Mouse (Mus musculus): Measurements from ENCODE around the gene Hmgb2. TPM values are rescaled to one million over a fixed set of nuclear protein-coding genes. Genes with fewer than 3 reads are reported as not detected.
"Not testable (repeated sequence)": the region's sequence is repeated elsewhere in the genome, so short reads cannot be mapped to it uniquely, and the experiment has no call there.

Hmgb2 gene
- total RNA-seq, 2 experiments from 2014 or later: 675 to 757 TPM

DNA sequence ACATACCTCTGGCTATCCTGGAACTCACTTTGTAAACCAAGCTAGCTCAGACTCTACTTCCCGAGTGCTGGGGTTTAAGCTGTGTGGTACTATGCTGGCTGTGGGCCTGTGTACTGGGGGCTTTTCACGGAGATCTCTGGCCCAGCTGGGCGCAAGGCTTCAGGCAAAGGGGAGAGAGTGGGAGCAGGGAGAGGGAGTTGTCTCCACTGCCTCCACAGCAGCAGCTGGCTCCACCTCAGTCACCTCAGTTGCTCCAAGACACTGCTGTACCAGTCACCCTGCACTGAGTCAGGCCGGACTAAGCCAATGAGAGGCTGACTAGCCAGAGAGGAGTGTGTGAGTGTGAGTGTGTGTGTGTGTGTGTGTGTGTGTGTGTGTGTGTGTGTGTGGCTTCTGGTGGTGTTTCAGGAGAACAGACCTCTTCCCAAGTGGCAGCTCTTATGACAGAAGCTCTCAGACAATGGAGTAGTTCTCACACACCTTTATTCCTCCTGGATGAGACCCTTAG is 4.1 kb upstream of the Hmgb2 start:
- no peak for ATAC-seq (replicated peaks; ENCODE audit: low FRiP score, poor library complexity, severe bottlenecking)

DNA sequence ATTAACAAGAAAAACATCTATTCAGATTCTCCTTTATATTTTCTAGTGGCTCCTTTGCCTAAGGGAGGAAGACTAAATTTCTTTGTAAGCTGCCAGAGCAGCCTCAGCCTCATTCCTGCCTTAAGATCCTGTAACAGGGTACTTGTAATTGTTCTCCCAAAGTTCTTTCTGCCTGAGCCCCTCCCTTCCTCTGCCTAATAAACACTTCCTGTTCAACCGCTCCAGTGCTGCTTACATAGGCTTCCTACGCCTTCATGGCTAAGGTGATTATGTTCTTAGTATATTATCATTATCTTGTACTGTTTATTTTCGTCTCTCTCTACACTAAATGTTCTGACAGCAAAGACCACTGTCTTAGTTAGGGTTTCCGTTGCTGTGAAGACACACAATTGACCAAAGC is 3.0 kb upstream of the Hmgb2 start:
- no peak for ATAC-seq (replicated peaks; ENCODE audit: low FRiP score, poor library complexity, severe bottlenecking)

DNA sequence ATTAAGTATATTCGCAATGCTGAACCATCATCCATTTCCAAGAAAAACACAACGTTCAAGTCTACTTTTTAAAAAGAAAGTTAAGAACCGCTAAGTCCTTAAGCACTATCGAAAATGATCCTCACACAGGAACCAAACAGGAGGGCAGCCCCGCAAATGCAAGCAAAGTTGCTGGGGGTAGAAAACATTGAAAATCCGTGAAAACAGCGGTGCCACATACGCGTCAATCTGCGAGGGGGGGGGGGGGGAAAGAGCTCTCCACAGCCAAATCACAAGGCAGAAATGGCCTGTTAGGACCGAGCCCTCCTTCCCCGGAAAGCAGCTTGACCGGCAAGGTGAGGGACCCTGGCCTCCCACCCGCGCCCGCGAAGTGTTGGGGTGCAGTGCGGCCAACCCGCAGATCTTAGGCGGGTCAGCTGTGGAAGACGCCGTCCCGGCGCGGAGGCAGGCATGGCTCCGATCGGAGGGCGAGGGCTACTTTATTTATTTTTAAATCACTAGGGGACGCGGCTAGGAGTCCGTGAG is 854 bp upstream of the Hmgb2 start:
- ATAC-seq (replicated peaks; ENCODE audit: low FRiP score, poor library complexity, severe bottlenecking): peak; percentile 44

DNA sequence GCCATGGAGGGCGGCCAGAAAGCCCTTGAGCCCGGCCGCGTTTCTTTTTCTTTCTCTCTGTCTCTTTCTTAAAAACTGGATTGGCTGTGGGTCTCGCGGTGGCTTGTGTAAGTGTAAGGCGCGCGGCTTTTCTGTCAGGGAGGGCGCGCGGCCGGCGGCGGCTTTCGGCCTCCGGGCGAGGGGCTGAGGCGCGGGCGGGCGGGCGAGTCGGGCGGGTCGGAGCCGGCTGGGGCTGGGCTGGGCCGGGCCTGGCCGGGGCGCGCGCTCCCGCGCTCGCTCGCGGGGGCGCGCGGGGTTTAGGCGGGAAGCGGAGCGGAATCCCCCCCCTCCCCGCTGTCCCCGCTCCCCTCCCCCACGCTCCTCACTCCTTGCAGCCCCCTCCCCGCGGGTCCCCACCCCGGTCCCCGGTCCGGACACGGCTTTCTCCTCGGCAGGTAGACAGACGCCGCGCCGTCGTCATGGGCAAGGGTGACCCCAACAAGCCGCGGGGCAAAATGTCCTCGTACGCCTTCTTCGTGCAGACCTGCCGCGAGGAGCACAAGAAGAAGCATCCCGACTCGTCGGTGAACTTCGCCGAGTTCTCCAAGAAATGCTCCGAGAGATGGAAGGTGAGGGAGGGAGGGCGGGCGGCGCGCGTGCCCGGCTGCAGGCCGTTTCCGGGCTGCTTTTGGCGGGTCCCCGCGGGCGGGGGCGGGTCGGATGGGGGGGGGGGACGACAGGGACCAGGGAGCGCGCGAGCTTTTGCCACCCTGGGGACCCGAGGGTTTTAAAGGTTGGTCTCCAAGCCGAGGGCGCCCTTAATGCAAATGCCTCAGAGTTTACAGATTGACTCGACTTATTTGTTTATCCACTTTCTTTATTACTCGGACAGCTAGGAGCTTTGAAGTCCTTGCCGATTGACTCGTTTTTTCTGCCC is 692 bp downstream of the Hmgb2 start:
- ATAC-seq (replicated peaks; ENCODE audit: low FRiP score, poor library complexity, severe bottlenecking): no peak

DNA sequence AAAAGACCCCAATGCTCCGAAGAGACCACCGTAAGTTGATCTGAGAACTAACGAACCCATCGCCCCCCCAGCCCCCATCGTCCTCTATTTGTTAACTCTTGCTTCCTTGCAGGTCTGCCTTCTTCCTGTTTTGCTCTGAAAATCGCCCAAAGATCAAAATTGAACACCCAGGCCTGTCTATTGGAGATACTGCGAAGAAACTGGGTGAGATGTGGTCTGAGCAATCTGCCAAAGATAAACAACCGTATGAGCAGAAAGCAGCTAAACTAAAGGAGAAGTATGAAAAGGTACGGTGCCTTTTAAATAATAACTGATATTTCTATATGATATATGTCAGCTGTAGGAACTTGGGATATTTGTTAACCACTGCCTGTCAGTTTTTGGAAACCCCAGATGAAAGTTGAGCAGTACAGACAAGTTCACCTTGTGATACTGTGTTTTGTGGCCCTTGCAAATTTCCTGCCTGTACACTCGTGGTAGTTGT is 1.5 kb downstream of the Hmgb2 start:
- ATAC-seq (replicated peaks; ENCODE audit: low FRiP score, poor library complexity, severe bottlenecking): not testable (repeated sequence)

DNA sequence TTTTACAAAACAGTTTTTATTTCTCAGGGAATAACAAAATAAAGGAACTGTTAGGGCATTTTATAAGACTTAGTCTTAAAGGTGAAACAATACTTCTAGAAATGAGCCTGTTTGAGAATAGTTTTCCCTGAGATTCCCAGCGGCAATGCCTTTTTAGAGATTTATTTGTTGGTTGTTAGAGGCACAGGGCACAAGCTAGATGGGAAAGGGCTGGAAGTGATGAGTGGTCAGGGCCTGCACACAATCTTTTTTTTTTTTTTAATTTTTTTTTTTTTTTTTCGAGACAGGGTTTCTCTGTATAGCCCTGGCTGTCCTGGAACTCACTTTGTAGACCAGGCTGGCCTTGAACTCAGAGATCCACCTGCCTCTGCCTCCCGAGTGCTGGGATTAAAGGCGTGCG is 5.0 kb downstream of the Hmgb2 start:
- not testable (repeated sequence) for ATAC-seq (replicated peaks; ENCODE audit: low FRiP score, poor library complexity, severe bottlenecking)

DNA sequence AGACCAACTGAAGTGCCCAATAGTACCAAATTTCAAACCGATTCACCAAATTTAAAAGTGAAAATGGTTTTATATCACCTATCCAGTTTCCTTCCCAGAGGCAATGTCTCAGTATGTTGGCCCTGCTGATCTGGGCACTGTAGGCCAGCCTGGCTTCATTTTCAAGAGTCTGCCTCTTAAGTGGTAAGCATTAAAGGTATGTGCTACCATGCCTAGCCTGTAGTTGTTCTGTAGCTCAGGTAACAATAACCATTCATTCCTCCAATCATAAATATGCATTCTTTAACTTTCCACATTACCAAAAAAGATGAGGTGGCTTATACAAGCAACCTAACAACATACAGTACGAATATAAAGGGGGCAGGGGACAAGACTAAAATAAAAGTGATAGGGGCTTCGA is 6.0 kb downstream of the Hmgb2 start:
- 0 out of 2 replicates have a peak, but pooled peaks have one; percentile 47 for ATAC-seq (replicated peaks; ENCODE audit: low FRiP score, poor library complexity, severe bottlenecking)

DNA sequence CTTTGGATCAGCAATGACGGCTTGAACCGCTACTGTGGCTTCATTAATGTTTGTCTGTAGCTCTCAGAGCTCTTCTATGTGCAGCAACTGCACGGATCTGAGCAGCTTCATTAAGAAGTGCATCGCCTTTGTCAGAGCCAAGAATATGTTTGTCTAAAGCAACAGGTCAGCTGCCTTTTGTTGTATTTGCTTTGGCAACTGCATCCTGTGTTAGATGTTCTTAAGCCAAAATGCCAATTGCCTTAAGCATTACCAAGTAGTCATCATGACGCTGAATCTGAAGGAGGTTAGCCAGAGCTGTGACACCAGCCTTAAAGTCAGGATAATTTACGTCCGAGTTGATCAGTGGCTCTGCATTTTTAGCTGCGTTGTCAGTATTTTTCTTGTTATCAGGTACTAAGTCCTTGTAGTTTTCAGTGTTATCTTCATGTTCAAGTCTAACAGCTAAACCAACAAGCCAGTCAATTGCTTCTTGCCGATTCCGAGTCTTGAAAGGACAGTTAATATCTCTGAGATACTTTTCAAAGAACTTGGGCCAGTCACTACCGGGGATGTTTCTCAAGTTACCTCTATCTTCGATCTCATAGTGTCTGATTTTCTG is 8.6 kb downstream of the Hmgb2 start:
- ATAC-seq (replicated peaks; ENCODE audit: low FRiP score, poor library complexity, severe bottlenecking): peak; percentile 36; the same call in 1 of the 2 replicates

DNA sequence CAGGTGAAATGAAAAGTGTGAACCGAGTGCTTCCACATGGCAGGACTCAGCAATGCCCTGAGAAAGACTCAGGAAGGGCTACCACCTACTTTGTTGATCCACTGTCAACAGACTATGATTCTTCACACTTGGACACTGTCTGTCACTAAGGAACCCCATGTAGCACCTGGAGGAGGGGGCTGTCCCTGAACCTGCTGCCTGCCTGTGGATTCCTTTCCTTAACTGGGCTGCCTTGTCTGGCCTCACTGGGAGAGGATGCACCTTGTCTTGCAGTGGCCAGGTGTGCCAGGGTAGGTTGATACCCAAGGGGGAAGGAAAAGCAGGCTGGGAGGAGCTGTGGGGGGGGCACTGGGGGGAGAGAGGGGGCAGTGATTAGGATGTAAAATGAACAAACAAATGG is 16.3 kb downstream of the Hmgb2 start:
- no peak for ATAC-seq (replicated peaks; ENCODE audit: low FRiP score, poor library complexity, severe bottlenecking)

DNA sequence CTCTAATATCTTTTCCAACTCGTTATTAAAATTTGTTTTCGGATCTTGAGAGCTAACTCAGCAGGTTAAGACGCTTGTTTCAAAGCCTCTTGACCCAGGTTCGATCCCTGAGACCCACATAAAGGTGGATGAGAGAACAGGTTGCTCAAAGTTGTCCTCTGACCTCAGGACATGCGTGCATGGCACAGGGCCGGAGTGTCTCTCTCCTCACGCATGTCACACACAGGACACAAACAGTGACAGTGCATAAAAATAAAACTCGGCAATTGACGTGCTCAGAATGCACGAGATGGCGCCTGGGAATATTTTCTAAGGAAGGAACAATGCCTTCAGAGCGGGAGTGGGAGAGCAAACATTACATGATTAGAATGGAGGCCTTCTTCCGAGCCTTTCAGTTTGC is 18.5 kb downstream of the Hmgb2 start:
- no peak for ATAC-seq (replicated peaks; ENCODE audit: low FRiP score, poor library complexity, severe bottlenecking)

DNA sequence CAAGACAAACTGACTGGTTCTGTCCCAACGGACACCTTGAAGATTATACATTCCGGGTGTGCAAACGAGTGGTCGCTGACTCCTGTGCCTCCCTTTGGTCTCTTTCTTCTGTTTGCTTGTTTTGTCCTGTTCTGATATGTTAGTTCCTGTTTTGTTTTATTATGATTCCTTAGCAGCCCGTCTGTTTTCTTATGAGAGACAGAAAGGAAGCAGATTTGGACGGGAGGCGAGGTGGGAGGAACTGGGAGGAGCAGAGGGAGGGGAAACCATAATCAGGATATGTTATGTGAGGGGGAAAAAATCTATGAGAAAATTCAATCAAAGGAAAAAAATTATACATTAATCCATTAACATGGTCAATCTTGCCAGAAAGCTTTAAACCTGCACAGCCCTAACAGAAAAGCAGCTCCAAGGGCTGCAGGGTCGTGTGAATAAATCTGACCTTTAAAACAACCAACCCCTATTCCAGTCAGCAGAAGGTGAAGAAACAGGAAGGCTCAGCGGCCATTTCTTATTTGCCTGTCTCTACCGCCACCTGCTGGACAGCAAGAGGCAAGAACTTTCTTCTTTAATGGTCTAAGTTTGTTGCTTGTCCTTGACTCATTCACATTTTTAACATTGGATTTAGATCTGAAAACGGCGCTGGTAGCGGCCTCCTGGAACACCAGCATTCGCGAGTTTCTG is 19.1 kb downstream of the Hmgb2 start:
- ATAC-seq (replicated peaks; ENCODE audit: low FRiP score, poor library complexity, severe bottlenecking): peak; percentile 79

DNA sequence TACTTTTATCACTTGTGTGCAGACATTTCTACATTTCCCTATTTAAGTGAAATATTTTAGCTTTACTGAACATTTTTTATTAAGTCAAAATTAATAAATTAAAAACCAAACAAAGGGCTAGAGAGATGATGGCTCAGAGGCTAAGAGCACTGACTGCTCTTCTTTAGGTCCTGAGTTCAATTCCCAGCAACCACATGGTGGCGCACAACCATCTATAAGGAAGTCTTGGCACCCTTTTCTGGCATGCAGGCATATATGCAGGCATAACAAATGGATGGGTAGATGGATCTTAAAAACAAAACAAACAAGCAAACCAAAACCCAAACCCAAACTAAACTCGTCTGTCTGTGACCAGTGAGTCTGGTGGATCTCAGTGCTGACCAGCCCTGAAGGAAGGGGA is 20.5 kb downstream of the Hmgb2 start:
- no peak for ATAC-seq (replicated peaks; ENCODE audit: low FRiP score, poor library complexity, severe bottlenecking)

DNA sequence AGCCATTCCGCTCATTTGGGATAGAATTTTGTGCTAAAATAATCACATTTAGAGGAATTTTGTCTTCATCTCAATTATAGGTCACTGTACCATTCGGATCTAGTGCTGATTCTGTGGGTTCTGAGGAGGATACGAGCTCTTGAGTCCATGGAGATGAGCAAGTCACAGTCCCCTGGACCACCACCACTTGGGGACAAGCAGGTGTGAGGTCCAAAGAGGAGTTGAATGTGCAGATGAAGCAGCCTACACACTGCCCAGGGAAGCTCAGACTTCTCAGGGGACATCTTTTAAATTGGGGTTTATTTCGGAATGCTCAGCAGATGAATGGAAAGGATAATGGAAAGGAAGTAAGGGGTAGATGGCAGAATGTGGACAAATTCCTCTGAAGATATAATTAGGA is 21.4 kb downstream of the Hmgb2 start:
- no peak for ATAC-seq (replicated peaks; ENCODE audit: low FRiP score, poor library complexity, severe bottlenecking)

DNA sequence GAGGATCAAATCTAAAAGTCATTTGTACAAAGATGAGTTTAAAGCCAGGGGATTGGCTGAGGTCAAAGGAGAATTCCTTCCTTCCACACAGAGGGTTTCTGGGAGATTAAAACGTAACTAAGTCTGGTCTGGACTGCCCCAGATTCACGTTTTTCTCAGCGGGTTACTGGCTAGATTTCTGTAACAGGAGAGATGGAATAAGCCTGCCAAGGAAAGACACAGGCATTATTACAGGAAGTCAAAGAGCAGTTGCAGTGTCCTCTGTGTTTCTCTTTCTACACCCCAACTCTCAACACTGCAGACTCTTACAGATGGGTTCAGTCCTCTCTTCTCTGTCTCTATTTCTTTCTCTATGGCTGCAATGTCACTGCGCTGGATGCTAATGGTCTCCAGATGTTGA is 22.8 kb downstream of the Hmgb2 start:
- ATAC-seq (replicated peaks; ENCODE audit: low FRiP score, poor library complexity, severe bottlenecking): no peak

DNA sequence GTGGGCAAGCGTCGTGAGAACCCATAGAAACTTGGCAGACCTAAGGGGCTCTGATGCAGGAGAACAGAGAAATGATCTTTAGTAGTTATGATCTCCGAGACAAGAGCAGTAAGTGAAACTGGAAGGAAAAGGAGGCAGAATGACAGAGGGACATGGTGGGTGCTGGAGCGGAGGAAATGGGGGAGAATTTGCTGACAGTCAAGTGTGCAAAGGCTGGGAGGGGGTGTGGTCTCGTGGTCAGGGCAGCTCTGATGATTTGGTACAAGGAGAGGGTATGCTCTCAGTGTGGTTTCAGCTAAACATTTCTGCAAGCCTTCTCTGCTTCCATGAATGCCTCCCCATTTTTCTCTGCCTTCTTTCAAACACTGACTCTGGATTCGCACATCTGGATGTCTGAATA is 24.5 kb downstream of the Hmgb2 start:
- no peak for ATAC-seq (replicated peaks; ENCODE audit: low FRiP score, poor library complexity, severe bottlenecking)

DNA sequence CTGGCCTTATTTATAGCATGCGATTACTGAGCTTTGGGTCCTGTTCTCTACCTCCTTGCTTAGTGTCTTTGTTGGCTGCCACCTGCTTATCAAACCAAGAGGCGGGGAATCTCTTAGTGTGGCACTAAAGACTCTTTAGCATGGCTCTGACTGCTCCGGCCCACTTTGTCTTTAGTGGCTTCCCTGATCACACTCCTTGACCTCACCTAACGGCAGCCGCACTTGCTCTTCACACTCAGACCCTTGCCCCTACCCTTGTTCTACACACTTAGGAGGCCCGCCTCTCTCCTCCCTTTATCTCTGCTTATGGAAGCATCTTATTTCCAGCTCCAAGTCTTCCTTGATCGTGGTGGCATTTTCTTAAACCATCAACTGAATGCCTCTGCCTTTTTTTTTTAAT is 26.9 kb downstream of the Hmgb2 start:
- ATAC-seq (replicated peaks; ENCODE audit: low FRiP score, poor library complexity, severe bottlenecking): no peak

DNA sequence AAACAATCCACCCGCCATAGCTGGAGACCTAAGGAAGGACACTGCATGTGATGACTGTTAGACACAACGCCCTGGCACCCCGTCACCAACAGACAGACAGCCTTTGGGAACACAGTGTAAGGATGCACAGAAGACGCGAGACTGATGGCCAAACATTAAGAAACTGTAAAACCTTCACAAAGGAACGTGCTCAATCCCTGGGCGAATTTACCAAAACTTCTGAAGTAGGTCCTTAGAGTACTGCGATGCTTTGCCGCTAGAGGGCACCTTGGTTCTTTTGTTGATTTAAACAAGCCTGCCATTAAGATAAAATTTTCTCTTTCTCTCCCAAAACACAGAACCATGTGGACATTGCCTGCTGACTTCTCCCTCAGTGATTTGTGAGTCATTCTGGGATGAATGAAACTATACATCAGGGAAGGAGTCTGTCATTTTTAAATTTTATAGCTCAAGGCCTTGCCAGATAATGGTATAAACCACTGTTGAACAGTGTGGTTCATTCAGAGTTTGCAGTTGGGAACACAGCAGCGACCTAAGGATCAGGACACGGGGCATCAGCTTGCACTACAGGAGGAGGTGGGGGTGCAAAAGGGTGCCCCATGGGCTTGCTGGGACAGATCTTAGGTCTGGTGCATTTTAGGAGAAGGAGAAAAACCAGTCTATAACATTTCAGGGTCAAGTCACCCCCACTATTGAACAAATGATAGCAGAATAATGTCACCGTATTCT is 28.6 kb downstream of the Hmgb2 start:
- ATAC-seq (replicated peaks; ENCODE audit: low FRiP score, poor library complexity, severe bottlenecking): peak; percentile 65; the same call in 1 of the 2 replicates

DNA sequence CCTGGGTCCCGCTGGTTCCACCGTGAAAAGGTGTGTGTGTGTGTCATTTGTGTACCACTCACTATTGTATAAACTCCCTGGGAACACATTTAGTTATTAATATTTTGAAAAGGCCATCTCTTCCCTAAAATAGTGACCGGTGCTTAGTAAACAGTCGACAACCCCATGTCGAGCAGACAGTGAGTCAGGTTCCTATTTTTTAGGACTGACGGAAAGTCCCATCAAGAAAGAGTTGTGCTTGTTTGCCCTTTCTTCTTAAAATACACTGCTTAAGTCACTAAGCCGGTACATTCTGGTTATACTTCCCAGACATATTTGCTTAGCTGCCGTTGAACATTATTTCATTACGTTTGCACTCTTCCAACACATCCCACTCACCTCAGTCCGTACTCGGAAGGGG is 29.2 kb downstream of the Hmgb2 start:
- no peak for ATAC-seq (replicated peaks; ENCODE audit: low FRiP score, poor library complexity, severe bottlenecking)

DNA sequence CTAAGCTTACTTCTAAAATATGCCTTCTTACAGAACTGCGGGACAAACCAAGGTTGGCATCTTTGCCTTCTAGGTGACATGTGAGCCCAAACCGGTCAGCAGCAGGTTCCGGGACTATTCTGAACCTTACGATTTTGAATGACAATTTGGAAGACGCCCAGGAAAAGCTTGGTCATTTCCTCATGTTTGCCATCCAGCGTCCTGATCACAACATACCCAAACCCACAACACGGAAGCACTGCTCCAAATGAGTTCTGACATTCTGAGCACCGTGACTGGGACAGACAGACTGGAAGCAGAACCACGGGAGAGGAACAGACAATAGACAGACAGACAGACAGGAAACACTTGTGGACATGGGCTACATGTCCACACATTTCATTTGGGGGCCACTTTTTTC is 29.7 kb downstream of the Hmgb2 start:
- ATAC-seq (replicated peaks; ENCODE audit: low FRiP score, poor library complexity, severe bottlenecking): no peak

DNA sequence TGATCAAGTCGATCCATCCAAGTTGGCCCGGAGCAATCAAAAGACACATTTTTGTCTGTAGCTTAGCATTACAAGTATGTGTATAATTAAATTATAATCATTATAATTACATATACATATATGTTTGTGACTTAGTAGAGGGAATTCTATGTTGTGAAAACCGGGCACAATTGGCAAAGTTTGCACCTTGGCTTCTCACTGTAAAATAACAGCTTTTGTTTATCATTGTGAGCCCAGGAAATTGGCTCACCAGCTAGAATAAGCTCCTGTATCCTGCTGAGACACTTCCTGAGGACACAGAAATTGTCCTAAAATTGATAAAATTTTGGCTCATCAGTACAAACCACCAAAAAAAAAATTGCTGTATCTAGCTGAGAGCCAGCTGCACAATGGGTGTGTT is 34.7 kb downstream of the Hmgb2 start:
- ATAC-seq (replicated peaks; ENCODE audit: low FRiP score, poor library complexity, severe bottlenecking): no peak
